Mouse (Mus musculus) left cerebral cortex, adult 18-20 months (tissue): Measurements from ENCODE around the gene Lcn9. TPM values are rescaled to one million over a fixed set of nuclear protein-coding genes. Genes with fewer than 3 reads are reported as not detected.

Source experiments
- DNase-seq, 2 experiments: peaks; one replicate each; pipeline ENCODE4 v3.0.0; 2021 to 2022; ENCODE audit warnings: low spot score in 2 of 2, mixed read lengths in 1 of 2
- total RNA-seq, 2 experiments: library from RNA; stranded (reverse); gene quantifications; 2 replicates each; pipeline ENCODE4 v1.2.3; 2021

Gene Lcn9
- total RNA-seq, 2 experiments from 2014 or later: not detected

DNA sequence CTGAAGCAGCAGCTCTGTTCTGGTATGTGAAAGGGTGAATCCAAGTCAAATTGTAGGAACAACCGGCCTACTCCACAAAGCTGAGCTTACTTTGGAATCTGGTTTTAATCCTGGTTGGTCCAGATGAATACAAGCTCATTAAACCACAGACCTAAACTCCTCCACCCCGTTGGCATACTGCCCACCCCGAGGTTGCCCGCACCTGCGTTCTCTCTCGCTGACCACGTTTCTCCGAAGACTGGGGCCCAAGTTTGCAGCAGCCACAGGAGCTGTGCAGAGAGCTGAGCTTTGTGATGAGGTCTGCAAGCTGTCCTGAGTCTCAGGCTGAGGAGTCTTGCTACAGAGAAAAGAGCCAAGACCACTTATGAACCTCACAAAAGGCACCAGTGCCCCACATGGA is 23.6 kb downstream of the Lcn9 start:
- no peak for DNase-seq

DNA sequence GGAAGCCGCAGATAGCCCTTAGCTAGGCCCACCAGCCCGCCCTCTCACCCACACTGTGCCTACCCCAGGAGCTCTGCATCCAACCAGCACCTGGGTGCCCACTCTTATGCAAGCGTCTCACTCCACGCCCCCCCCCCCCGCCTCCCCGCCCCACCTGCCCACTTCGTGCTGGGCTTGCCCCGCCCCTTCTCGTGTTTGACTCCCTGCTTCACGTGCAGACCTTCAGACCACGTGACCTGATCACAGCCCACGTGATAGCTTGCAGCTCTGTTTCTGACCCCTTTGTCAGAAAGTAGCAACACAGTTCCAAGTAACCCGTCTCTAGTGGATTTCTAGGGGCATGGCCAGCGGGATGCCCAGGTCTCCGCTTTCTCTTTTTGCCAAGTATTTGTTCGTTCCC is 24.3 kb downstream of the Lcn9 start, which contains the start of gene Sohlh1:
Gene Sohlh1, minus strand, starts transcription at position 23 of the 400 bp plus-strand sequence.
- no peak for DNase-seq

DNA sequence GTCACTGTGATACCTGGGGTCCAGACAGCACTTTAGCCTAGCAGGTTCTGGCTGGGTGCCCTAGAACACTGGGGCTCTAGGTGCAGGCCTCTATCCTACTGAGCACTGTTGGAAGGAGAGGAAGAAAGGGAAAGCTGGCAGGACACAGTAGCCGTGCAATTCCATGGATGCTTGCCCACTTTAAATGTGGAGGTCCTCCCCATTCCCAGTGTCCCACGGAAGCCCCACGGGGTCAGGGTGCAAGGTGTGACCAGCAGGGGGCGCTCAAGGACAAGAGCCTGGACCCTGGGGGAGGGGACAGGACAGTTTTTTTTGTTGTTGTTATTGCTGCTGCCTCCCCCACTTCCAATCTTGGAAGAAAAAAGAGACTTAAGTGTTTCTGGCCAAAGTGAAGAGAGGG is 27.4 kb downstream of the Lcn9 start:
- DNase-seq: peak; percentile 40 to 73

GRCm38 (mm10) chr2:25852626-25853025 is 29.7 kb downstream of the Lcn9 start:
- peak in 1 of 2 experiments; percentile 35 for DNase-seq

GRCm38 (mm10) chr2:25853998-25854397 is 31.0 kb downstream of the Lcn9 start:
- no peak for DNase-seq

GRCm38 (mm10) chr2:25859891-25860290 is 36.9 kb downstream of the Lcn9 start:
- no peak for DNase-seq

GRCm38 (mm10) chr2:25862038-25862437 is 39.1 kb downstream of the Lcn9 start:
- no peak for DNase-seq

- peak in 1 of 2 experiments; percentile 43 for DNase-seq
These were observed 39.8 kb downstream of the Lcn9 start for GRCm38 (mm10) chr2:25862696-25863270.

DNA sequence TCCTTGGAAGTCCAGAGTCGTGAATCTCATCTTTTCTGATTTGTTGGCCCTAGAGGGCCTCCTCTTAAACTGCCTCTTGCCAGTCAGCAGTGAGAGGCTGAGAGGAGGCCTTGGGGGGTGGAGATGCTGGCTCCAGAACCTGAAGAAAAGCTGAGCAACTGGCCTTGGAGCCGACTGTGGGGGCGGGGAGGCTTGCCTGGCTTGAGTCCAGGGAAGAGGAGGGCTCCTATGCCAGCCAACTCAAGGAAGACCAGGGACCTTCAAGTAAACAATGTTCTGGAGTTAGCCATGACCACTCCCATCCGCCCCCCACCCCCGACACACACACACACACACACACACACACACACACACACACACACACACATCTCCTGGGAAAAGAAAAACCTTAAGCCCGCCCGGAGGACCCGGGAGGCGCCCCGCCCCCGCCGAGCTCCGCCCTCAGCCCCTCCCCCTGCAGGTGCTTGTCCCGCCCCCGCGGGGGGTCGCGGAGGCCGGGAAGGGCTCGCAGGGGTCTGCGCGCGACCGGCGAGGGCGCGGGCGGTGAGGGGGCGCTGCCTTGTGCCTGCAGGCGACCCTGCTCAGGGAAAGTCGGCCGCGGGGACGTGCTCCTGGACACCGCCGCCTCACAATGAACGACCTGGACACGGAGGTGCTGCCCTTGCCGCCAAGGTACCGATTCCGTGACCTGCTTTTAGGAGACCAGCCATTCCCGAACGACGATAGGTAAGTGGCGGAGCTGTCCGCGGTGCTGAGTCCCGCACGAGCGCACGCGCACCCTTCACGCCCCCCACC is 40.6 kb downstream of the Lcn9 start, which contains the start of gene Kcnt1:
Gene Kcnt1, plus strand, starts transcription at position 398 of the 795 bp plus-strand sequence.
- DNase-seq: peak; percentile 61 to 66

DNA sequence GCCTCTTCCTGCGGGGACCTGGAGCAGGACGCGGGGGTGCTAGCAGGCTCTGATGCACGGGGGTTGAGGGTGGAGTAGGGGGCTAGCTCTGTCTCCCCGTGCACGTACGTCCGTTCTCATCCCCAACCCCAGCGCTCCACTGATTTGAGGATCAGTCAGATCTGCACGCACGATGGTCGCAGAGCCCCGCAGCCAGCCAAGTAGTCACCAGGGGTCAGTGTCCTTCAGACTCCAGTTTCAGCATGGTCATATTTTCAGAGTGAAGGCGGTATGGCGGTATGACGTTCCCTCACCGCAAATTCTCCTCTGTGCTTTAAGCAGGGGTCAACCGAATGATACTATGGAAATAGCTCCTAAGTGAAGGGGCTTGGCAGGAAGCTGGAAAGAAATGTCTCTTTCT is 41.3 kb downstream of the Lcn9 start:
- DNase-seq: peak in 1 of 2 experiments; percentile 29

DNA sequence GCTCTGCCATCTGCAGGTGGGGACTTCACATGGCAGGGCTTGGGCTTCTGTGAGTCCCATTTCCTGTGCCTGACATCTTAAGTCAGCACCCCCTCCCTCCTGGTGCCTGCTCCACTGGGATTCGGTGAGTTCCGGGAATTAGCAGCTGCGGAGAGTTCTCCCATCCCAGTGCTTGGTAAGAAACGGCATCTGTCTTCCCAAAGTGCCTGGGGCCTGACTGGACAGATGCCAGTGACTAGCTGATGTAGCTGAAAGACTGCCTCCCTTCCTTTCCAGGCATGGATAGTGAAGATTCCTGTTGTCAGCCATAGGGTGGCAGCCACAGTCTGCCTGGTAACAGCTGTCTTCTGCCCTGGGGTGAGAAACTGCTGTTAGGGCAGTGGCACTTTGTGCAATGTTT is 42.5 kb downstream of the Lcn9 start:
- DNase-seq: peak; percentile 70 to 78

- DNase-seq: peak; percentile 50 to 68
These were observed 43.7 kb downstream of the Lcn9 start for GRCm38 (mm10) chr2:25866656-25867055.

Other genes with a start within 250 kb of the Lcn9 start
- 1 to 10 TPM; 1.1 to 1.3 TPM for gene Mamdc4, start 248.3 kb upstream of the Lcn9 start, total RNA-seq
- gene Phpt1, start 247.9 kb upstream of the Lcn9 start, total RNA-seq: 10 to 100 TPM; 60.3 to 63.0 TPM
- gene Ajm1, start 241.4 kb upstream of the Lcn9 start, total RNA-seq: 10 to 100 TPM; 85.6 to 86.3 TPM
- gene Rabl6, start 214.6 kb upstream of the Lcn9 start, total RNA-seq: 100 to 1,000 TPM; 146 to 150 TPM
- gene Ccdc183, start 205.5 kb upstream of the Lcn9 start, total RNA-seq: not detected
- gene Tmem141, start 201.1 kb upstream of the Lcn9 start, total RNA-seq: 10 to 100 TPM; 21.7 to 23.1 TPM
- gene Fcna, start 195.1 kb upstream of the Lcn9 start, total RNA-seq: under 1 TPM; 0.66 to 0.79 TPM
- gene Lcn8, start 170.0 kb upstream of the Lcn9 start, total RNA-seq: not detected
- gene Lcn5, start 165.2 kb upstream of the Lcn9 start, total RNA-seq: not detected
- gene Lcn6, start 146.4 kb upstream of the Lcn9 start, total RNA-seq: not detected
- not detected for gene Lcn10, start 140.4 kb upstream of the Lcn9 start, total RNA-seq
- gene Obp2a, start 123.1 kb upstream of the Lcn9 start, total RNA-seq: not detected
- gene Bmyc, start 116.4 kb upstream of the Lcn9 start, total RNA-seq: 10 to 100 TPM; 89.7 to 94.0 TPM
- gene Obp2b, start 86.1 kb upstream of the Lcn9 start, total RNA-seq: not detected
- gene Lcn3, start 57.6 kb upstream of the Lcn9 start, total RNA-seq: not detected
- not detected for gene Lcn11, start 46.1 kb upstream of the Lcn9 start, total RNA-seq
- gene Gm13539, start 40.9 kb upstream of the Lcn9 start, total RNA-seq: not detected
- not detected for gene Glt6d1, start 7.3 kb upstream of the Lcn9 start, total RNA-seq
- not detected for gene Sohlh1, start 24.1 kb downstream of the Lcn9 start, total RNA-seq
- gene Kcnt1, start 40.6 kb downstream of the Lcn9 start, total RNA-seq: 100 to 1,000 TPM; 118 to 130 TPM
- gene Camsap1, start 160.1 kb downstream of the Lcn9 start, total RNA-seq: 100 to 1,000 TPM; 155 to 171 TPM
- gene Ubac1, start 198.6 kb downstream of the Lcn9 start, total RNA-seq: 10 to 100 TPM; 55.6 to 59.6 TPM